Mouse (Mus musculus): ENCODE data around the gene Fbxw5. TPM values are rescaled to one million over a fixed set of nuclear protein-coding genes. Genes with fewer than 3 reads are reported as not detected.
"Not testable (repeated sequence)": the region's sequence is repeated elsewhere in the genome, so short reads cannot be mapped to it uniquely, and the experiment has no call there.

The Fbxw5 gene
- polyA plus RNA-seq, 1 experiment from 2014 or later: 118 TPM

DNA sequence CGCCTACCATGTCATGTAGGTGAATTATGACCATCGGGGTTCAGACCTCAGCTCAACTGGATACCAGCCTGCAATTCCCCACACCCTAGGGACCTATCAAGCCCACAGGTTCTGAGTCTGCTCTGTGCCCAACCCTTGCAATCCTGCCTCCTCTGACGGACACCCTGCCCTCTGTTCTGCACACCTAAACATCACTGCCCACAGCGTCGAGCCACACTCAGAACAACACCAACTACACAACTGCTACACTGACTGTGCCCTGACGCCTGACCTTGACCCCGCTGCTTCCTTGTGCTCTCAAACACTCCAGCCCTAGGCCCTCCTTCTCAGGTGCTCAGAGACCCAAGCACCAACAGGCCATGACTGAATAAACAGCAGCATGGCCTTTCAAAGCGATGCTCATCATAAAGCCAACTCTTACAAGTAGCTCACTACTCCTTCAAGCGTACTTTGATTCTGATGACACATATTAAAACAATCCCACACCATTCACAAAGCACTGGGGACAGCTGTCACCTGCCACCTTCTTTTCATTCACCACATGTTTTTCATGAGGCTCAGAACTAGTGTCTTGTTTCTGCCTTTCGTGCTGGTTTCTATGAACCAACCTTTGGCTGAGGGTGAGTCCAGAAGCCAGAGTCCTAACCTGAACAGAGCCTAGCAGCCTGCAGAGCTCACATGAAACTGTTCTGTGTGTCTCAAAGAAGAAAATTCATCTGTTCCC lies 41.3 kb downstream of the Fbxw5 start:
- Histone ChIP-seq H3K4me3 (no peak overlapping the region), H3K36me3 (peaks cover 10% of the 10 kb centered on the region; the same call in 1 of the 2 replicates), H3K27ac (no peak overlapping the region), H3K4me1 (peaks cover 14% of the 10 kb centered on the region), H3K9ac (no peak overlapping the region), H3K27me3 (replicated peaks) (no peaks in the 10 kb centered on the region), H3K9me3 (no peaks in the 10 kb centered on the region), H3K4me2 (replicated peaks) (no peak overlapping the region)
- ATAC-seq (ENCODE audit: low FRiP score, low read depth): no peak
- WGBS: 75% methylated on average over 10 of the region's 10 CpGs

- 9% methylated on average over 43 of the region's 43 CpGs for WGBS
- no peaks in the 10 kb centered on the region for H3K9me3 ChIP-seq
- H3K36me3 ChIP-seq: no peaks in the 10 kb centered on the region
- peak overlapping the region; percentile 67 for H3K9ac ChIP-seq
- peak overlapping the region; percentile 72 for H3K4me2 ChIP-seq (replicated peaks)
- no peak overlapping the region for H3K27ac ChIP-seq
- H3K4me1 ChIP-seq: peaks cover 14% of the 10 kb centered on the region
- peak overlapping the region; percentile 70 for H3K4me3 ChIP-seq
- peak; percentile 81 for ATAC-seq (ENCODE audit: low FRiP score, low read depth)
- no peaks in the 10 kb centered on the region for H3K27me3 ChIP-seq (replicated peaks)
Observed at GRCm38 (mm10) chr2:25545996-25546810, 45.7 kb downstream of the Fbxw5 start.

DNA sequence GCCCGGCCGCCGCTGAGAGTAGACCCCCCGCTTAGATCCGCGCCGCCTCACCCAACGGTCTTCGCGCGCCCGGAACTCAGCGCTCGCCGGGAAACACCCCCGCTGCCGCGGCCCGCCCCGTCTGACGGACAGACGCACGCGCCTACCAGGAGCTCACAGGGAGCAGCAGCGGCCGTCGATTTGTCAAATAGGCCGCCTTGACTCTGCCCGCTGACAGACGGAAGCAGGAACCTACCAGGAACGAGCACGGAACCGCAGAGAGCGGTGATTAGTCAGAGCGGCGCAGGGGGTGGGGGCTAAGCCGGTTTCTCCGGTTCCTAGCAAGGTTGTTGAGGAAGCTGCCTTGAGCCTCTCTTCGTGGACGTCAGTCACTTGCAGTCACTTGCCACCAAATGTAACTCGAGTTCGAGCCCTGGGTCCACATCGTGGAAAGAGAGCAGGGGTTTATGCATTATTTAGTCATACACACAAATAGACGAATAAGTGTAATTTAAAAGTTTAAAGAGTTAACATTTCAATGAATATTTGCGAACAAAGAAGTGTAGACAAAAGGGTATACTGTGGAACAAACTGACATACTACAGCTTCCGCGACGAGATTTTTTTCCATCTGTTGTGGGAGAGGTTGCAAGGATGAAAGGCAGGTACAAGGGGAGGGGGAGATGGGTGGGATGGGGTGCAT lies 46.4 kb downstream of the Fbxw5 start, which contains the start of gene Traf2:
Gene Traf2, minus strand, starts transcription at position 130 of the 681 bp plus-strand sequence.
- ATAC-seq (ENCODE audit: low FRiP score, low read depth): peak; percentile 99
- peaks cover 10% of the 10 kb centered on the region for H3K4me1 ChIP-seq
- no peak within 1 kb of the TSS for H3K27ac ChIP-seq
- peak within 1 kb of the TSS; percentile 67 for H3K9ac ChIP-seq
- H3K4me3 ChIP-seq: peak within 1 kb of the TSS; percentile 70
- no peaks in the 10 kb centered on the region for H3K27me3 ChIP-seq (replicated peaks)
- peak within 1 kb of the TSS; percentile 72 for H3K4me2 ChIP-seq (replicated peaks)
- no peaks in the 10 kb centered on the region for H3K9me3 ChIP-seq
- H3K36me3 ChIP-seq: no peaks in the 10 kb centered on the region
- WGBS: 3% methylated on average over 48 of the region's 48 CpGs

- Histone ChIP-seq H3K4me3 (no peak overlapping the region), H3K4me1 (peaks cover 9% of the 10 kb centered on the region), H3K27me3 (replicated peaks) (no peaks in the 10 kb centered on the region), H3K4me2 (replicated peaks) (no peak overlapping the region), H3K9me3 (no peaks in the 10 kb centered on the region), H3K9ac (no peak overlapping the region), H3K36me3 (no peaks in the 10 kb centered on the region), H3K27ac (no peak overlapping the region)
- 77% methylated on average over 9 of the region's 9 CpGs for WGBS
- no peak for ATAC-seq (ENCODE audit: low FRiP score, low read depth)
Observed at GRCm38 (mm10) chr2:25549021-25549991, 48.8 kb downstream of the Fbxw5 start.

- Histone ChIP-seq H3K9ac (no peak overlapping the region), H3K27me3 (replicated peaks) (no peaks in the 10 kb centered on the region), H3K4me2 (replicated peaks) (no peak overlapping the region), H3K27ac (no peak overlapping the region), H3K9me3 (no peaks in the 10 kb centered on the region), H3K4me3 (no peak overlapping the region), H3K4me1 (peaks cover 1% of the 10 kb centered on the region; the same call in 1 of the 2 replicates), H3K36me3 (no peaks in the 10 kb centered on the region)
- no peak for ATAC-seq (ENCODE audit: low FRiP score, low read depth)
- 38% methylated on average over 5 of the region's 5 CpGs for WGBS
Observed at GRCm38 (mm10) chr2:25551186-25551585, 50.6 kb downstream of the Fbxw5 start.

GRCm38 (mm10) chr2:25553171-25553786 lies 52.7 kb downstream of the Fbxw5 start:
- H3K27me3 ChIP-seq (replicated peaks); H3K9me3 ChIP-seq; H3K4me3 ChIP-seq; H3K9ac ChIP-seq; ATAC-seq (ENCODE audit: low FRiP score, low read depth); H3K4me2 ChIP-seq (replicated peaks); H3K4me1 ChIP-seq; H3K27ac ChIP-seq; H3K36me3 ChIP-seq: not testable (repeated sequence)
- 95% methylated on average over 4 of the region's 4 CpGs for WGBS

Other genes starting within 250 kb of the Fbxw5 start
- 20.3 and 22.4 TPM in 2 replicates for gene Tmem203, start 245.3 kb upstream of the Fbxw5 start, polyA plus RNA-seq (2016; fragmentation: Nextera tagmentation; extraction: Ambion mirVana)
- gene Tprn, start 238.1 kb upstream of the Fbxw5 start, polyA plus RNA-seq (2016; fragmentation: Nextera tagmentation; extraction: Ambion mirVana): 14.4 and 15.2 TPM in 2 replicates
- 201 and 204 TPM in 2 replicates for gene Ssna1, start 228.3 kb upstream of the Fbxw5 start, polyA plus RNA-seq (2016; fragmentation: Nextera tagmentation; extraction: Ambion mirVana)
- gene Anapc2, start 228.3 kb upstream of the Fbxw5 start, polyA plus RNA-seq (2016; fragmentation: Nextera tagmentation; extraction: Ambion mirVana): 142 and 144 TPM in 2 replicates
- not detected in 2 replicates for gene Tmem210, start 212.6 kb upstream of the Fbxw5 start, polyA plus RNA-seq (2016; fragmentation: Nextera tagmentation; extraction: Ambion mirVana)
- gene Lrrc26, start 210.8 kb upstream of the Fbxw5 start, polyA plus RNA-seq (2016; fragmentation: Nextera tagmentation; extraction: Ambion mirVana): not detected in 2 replicates
- gene Grin1, start 181.6 kb upstream of the Fbxw5 start, polyA plus RNA-seq (2016; fragmentation: Nextera tagmentation; extraction: Ambion mirVana): 8.1 and 11.3 TPM in 2 replicates
- gene Man1b1, start 168.4 kb upstream of the Fbxw5 start, polyA plus RNA-seq (2016; fragmentation: Nextera tagmentation; extraction: Ambion mirVana): 70.3 and 71.7 TPM in 2 replicates
- 21.2 and 24.5 TPM in 2 replicates for gene Dpp7, start 144.4 kb upstream of the Fbxw5 start, polyA plus RNA-seq (2016; fragmentation: Nextera tagmentation; extraction: Ambion mirVana)
- gene Uap1l1, start 135.1 kb upstream of the Fbxw5 start, polyA plus RNA-seq (2016; fragmentation: Nextera tagmentation; extraction: Ambion mirVana): 5.6 and 7.2 TPM in 2 replicates
- 38.1 and 39.5 TPM in 2 replicates for gene Sapcd2, start 128.4 kb upstream of the Fbxw5 start, polyA plus RNA-seq (2016; fragmentation: Nextera tagmentation; extraction: Ambion mirVana)
- 0.75 and 1.5 TPM in 2 replicates for gene Entpd2, start 104.9 kb upstream of the Fbxw5 start, polyA plus RNA-seq (2016; fragmentation: Nextera tagmentation; extraction: Ambion mirVana)
- gene Npdc1, start 101.4 kb upstream of the Fbxw5 start, polyA plus RNA-seq (2016; fragmentation: Nextera tagmentation; extraction: Ambion mirVana): 241 and 266 TPM in 2 replicates
- gene Fut7, start 77.5 kb upstream of the Fbxw5 start, polyA plus RNA-seq (2016; fragmentation: Nextera tagmentation; extraction: Ambion mirVana): 0.09 and 0.29 TPM in 2 replicates
- 10.0 and 10.2 TPM in 2 replicates for gene Abca2, start 72.0 kb upstream of the Fbxw5 start, polyA plus RNA-seq (2016; fragmentation: Nextera tagmentation; extraction: Ambion mirVana)
- gene Clic3, start 43.9 kb upstream of the Fbxw5 start, polyA plus RNA-seq (2016; fragmentation: Nextera tagmentation; extraction: Ambion mirVana): 1.7 and 2.3 TPM in 2 replicates
- gene Paxx, start 39.7 kb upstream of the Fbxw5 start, polyA plus RNA-seq (2016; fragmentation: Nextera tagmentation; extraction: Ambion mirVana): 49.5 and 52.5 TPM in 2 replicates
- gene Ptgds, start 30.7 kb upstream of the Fbxw5 start, polyA plus RNA-seq (2016; fragmentation: Nextera tagmentation; extraction: Ambion mirVana): 1.1 and 1.4 TPM in 2 replicates
- gene Lcn12, start 6.8 kb upstream of the Fbxw5 start, polyA plus RNA-seq (2016; fragmentation: Nextera tagmentation; extraction: Ambion mirVana): not detected in 2 replicates
- 5.3 and 6.1 TPM in 2 replicates for gene C8g, start 969 bp downstream of the Fbxw5 start, polyA plus RNA-seq (2016; fragmentation: Nextera tagmentation; extraction: Ambion mirVana)
- 26.9 and 28.0 TPM in 2 replicates for gene Traf2, start 46.2 kb downstream of the Fbxw5 start, polyA plus RNA-seq (2016; fragmentation: Nextera tagmentation; extraction: Ambion mirVana)
- gene Edf1, start 57.1 kb downstream of the Fbxw5 start, polyA plus RNA-seq (2016; fragmentation: Nextera tagmentation; extraction: Ambion mirVana): 386 TPM in 2 replicates
- gene Mamdc4, start 74.1 kb downstream of the Fbxw5 start, polyA plus RNA-seq (2016; fragmentation: Nextera tagmentation; extraction: Ambion mirVana): 1.7 and 4.8 TPM in 2 replicates
- gene Phpt1, start 74.5 kb downstream of the Fbxw5 start, polyA plus RNA-seq (2016; fragmentation: Nextera tagmentation; extraction: Ambion mirVana): 169 and 176 TPM in 2 replicates
- gene Ajm1, start 81.0 kb downstream of the Fbxw5 start, polyA plus RNA-seq (2016; fragmentation: Nextera tagmentation; extraction: Ambion mirVana): 2.3 and 3.0 TPM in 2 replicates
- gene Rabl6, start 107.8 kb downstream of the Fbxw5 start, polyA plus RNA-seq (2016; fragmentation: Nextera tagmentation; extraction: Ambion mirVana): 78.3 and 82.5 TPM in 2 replicates
- 0.26 and 0.30 TPM in 2 replicates for gene Ccdc183, start 116.9 kb downstream of the Fbxw5 start, polyA plus RNA-seq (2016; fragmentation: Nextera tagmentation; extraction: Ambion mirVana)
- 22.7 and 24.9 TPM in 2 replicates for gene Tmem141, start 121.3 kb downstream of the Fbxw5 start, polyA plus RNA-seq (2016; fragmentation: Nextera tagmentation; extraction: Ambion mirVana)
- 1.2 and 1.3 TPM in 2 replicates for gene Fcna, start 127.3 kb downstream of the Fbxw5 start, polyA plus RNA-seq (2016; fragmentation: Nextera tagmentation; extraction: Ambion mirVana)
- not detected in 2 replicates for gene Lcn8, start 152.4 kb downstream of the Fbxw5 start, polyA plus RNA-seq (2016; fragmentation: Nextera tagmentation; extraction: Ambion mirVana)
- not detected in 2 replicates for gene Lcn5, start 157.2 kb downstream of the Fbxw5 start, polyA plus RNA-seq (2016; fragmentation: Nextera tagmentation; extraction: Ambion mirVana)
- not detected in 2 replicates for gene Lcn6, start 176.0 kb downstream of the Fbxw5 start, polyA plus RNA-seq (2016; fragmentation: Nextera tagmentation; extraction: Ambion mirVana)
- not detected in 2 replicates for gene Lcn10, start 182.0 kb downstream of the Fbxw5 start, polyA plus RNA-seq (2016; fragmentation: Nextera tagmentation; extraction: Ambion mirVana)
- gene Obp2a, start 199.3 kb downstream of the Fbxw5 start, polyA plus RNA-seq (2016; fragmentation: Nextera tagmentation; extraction: Ambion mirVana): not detected in 2 replicates
- gene Bmyc, start 206.0 kb downstream of the Fbxw5 start, polyA plus RNA-seq (2016; fragmentation: Nextera tagmentation; extraction: Ambion mirVana): 94.1 and 95.1 TPM in 2 replicates
- not detected in 2 replicates for gene Obp2b, start 236.3 kb downstream of the Fbxw5 start, polyA plus RNA-seq (2016; fragmentation: Nextera tagmentation; extraction: Ambion mirVana)